In the genomic region with DNA sequence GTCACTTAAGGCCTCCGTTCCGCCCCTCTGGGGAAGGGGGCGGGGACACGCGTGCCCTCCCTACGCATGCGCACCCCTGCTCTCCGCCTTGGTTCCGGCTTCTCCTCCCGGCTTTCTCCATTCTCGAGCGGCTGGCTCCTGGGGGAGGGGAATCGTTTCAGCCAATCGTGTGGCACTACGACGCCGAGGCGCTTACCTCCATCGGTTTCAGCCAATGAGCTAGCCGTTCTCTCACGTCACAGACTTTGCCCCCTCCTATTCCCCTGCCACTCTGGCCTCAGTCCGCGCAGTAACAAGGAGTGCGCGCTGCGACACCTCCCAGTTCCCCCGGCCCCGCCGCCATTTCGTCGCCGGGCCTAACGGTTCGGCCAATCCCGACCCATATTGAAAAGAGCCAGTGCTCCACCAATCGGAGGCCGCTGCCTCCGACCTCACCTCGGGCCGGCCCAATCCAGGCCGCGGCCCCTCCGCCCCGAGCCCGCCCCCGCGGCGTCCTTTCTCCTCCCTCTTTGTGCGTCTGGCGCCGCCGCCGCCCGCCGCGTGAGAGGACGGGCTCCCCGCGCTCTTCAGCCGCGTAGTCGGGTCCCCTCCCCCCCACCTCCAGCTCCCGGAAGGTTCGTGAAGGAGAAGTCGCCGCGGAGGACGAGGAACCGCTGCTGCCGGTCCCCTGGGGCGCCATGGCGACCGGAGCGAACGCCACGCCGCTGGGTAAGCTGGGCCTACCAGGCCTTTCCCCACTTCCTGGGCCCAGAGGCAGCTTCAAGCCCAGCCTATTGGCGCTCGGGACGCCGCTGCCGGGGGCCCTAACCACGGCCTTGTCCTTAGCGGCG, we compare ENCODE assay signal across 8 mouse cellular contexts. TPM values are rescaled to one million over a fixed set of nuclear protein-coding genes. Genes with fewer than 3 reads are reported as not detected.
DNase-seq lines count a peak whose midpoint lies in the region; ATAC-seq and TF ChIP-seq lines count a peak whose summit lies in the region.

A gene (plus strand): TSS at position 280 of the 830 bp plus-strand sequence.

- WGBS in embryonic facial prominence, embryonic 13.5 days, result under 1% methylated on average over 85 of the region's 85 CpGs
- 2% methylated on average over 85 of the region's 85 CpGs for WGBS in kidney, adult 2 months
- WGBS in limb, embryonic 12.5 days, result 1% methylated on average over 85 of the region's 85 CpGs
- under 1% methylated on average over 72 of the region's 85 CpGs for WGBS in midbrain, embryonic 16.5 days

- peak within 1 kb of the TSS; percentile 98 for H3K4me3 ChIP-seq in embryonic facial prominence, embryonic 13.5 days
- H3K4me3 ChIP-seq in kidney, adult 2 months (ENCODE audit: insufficient read depth, low read depth, low read length), result peak within 1 kb of the TSS; percentile 97
- peak within 1 kb of the TSS; percentile 98 for H3K4me3 ChIP-seq in limb, embryonic 12.5 days (replicated peaks)
- peak within 1 kb of the TSS; percentile 100 for H3K4me3 ChIP-seq in midbrain, embryonic 16.5 days (ENCODE audit: low read depth, low read length)

- H3K4me2 ChIP-seq in embryonic facial prominence, embryonic 13.5 days, result peak within 1 kb of the TSS; percentile 81
- peak within 1 kb of the TSS; percentile 92 for H3K4me2 ChIP-seq in limb, embryonic 12.5 days
- H3K4me2 ChIP-seq in midbrain, embryonic 16.5 days (ENCODE audit: low read length), result peak within 1 kb of the TSS; percentile 87

- peaks cover 24% of the 10 kb centered on the region for H3K4me1 ChIP-seq in embryonic facial prominence, embryonic 13.5 days
- peaks cover 4% of the 10 kb centered on the region; the same call in 1 of the 2 replicates for H3K4me1 ChIP-seq in kidney, adult 2 months (ENCODE audit: control insufficient read depth, insufficient read depth, low read length)
- peaks cover 28% of the 10 kb centered on the region for H3K4me1 ChIP-seq in limb, embryonic 12.5 days (replicated peaks)
- H3K4me1 ChIP-seq in midbrain, embryonic 16.5 days (ENCODE audit: control insufficient read depth, insufficient read depth, low read length), result peaks cover 27% of the 10 kb centered on the region

- H3K9me3 ChIP-seq in embryonic facial prominence, embryonic 13.5 days, result no peaks in the 10 kb centered on the region
- H3K9me3 ChIP-seq in limb, embryonic 12.5 days, result no peaks in the 10 kb centered on the region
- H3K9me3 ChIP-seq in midbrain, embryonic 16.5 days (replicated peaks; ENCODE audit: control insufficient read depth, low read length, poor library complexity, severe bottlenecking), result no peaks in the 10 kb centered on the region

- H3K27ac ChIP-seq in embryonic facial prominence, embryonic 13.5 days, result peak within 1 kb of the TSS; percentile 98
- H3K27ac ChIP-seq in kidney, adult 2 months (ENCODE audit: insufficient read depth, low read depth, low read length), result peak within 1 kb of the TSS; percentile 98
- H3K27ac ChIP-seq in limb, embryonic 12.5 days, result peak within 1 kb of the TSS; percentile 99
- H3K27ac ChIP-seq in midbrain, embryonic 16.5 days (ENCODE audit: low read length), result peak within 1 kb of the TSS; percentile 99

- no peak for TF ChIP-seq CTCF in kidney, adult 2 months (conservative IDR thresholded peaks at IDR 0.05; ENCODE audit: insufficient read depth, insufficient read length, low read depth, low read length)

- H3K27me3 ChIP-seq in embryonic facial prominence, embryonic 13.5 days, result no peaks in the 10 kb centered on the region
- no peaks in the 10 kb centered on the region for H3K27me3 ChIP-seq in kidney, adult 2 months (replicated peaks; ENCODE audit: control insufficient read depth, insufficient read depth, low read length)
- no peaks in the 10 kb centered on the region for H3K27me3 ChIP-seq in limb, embryonic 12.5 days
- H3K27me3 ChIP-seq in midbrain, embryonic 16.5 days (ENCODE audit: control insufficient read depth, insufficient read depth, low read depth, low read length), result no peaks in the 10 kb centered on the region

- peak; percentile 65 for TF ChIP-seq POLR2A in kidney, adult 2 months (IDR thresholded peaks at IDR 0.05; ENCODE audit: low read depth, low read length)

- peak; percentile 100 for DNase-seq in 3134 (ENCODE audit: extremely low read depth, insufficient read length, low spot score)
- peak; percentile 100 for DNase-seq in adrenal gland, postnatal 36 days
- peak; percentile 99 to 100 for DNase-seq in heart, adult 18-20 months
- peak; percentile 100 for DNase-seq in kidney, adult 2 months
- peak; percentile 98 to 99 for DNase-seq in spleen, postnatal 10 days (ENCODE audit: low spot score in 2 of 2)

- ATAC-seq in embryonic facial prominence, embryonic 13.5 days (ENCODE audit: insufficient number of reproducible peaks, insufficient read depth, low FRiP score, low TSS enrichment, low read depth), result peak; percentile 99
- peak; percentile 99 for ATAC-seq in limb, embryonic 12.5 days (ENCODE audit: insufficient number of reproducible peaks, insufficient read depth, low FRiP score, low TSS enrichment, low read depth)
- ATAC-seq in midbrain, embryonic 16.5 days, result peak; percentile 99

- H3K9ac ChIP-seq in embryonic facial prominence, embryonic 13.5 days, result peak within 1 kb of the TSS; percentile 99
- peak within 1 kb of the TSS; percentile 99 for H3K9ac ChIP-seq in limb, embryonic 12.5 days (replicated peaks)
- peak within 1 kb of the TSS; percentile 99 for H3K9ac ChIP-seq in midbrain, embryonic 16.5 days (ENCODE audit: low read depth, low read length)

- H3K36me3 ChIP-seq in embryonic facial prominence, embryonic 13.5 days, result peaks cover 42% of the 10 kb centered on the region
- H3K36me3 ChIP-seq in kidney, adult 2 months (ENCODE audit: control insufficient read depth, insufficient read depth, low read length), result peaks cover 16% of the 10 kb centered on the region
- peaks cover 52% of the 10 kb centered on the region for H3K36me3 ChIP-seq in limb, embryonic 12.5 days
- peaks cover 19% of the 10 kb centered on the region for H3K36me3 ChIP-seq in midbrain, embryonic 16.5 days (ENCODE audit: control insufficient read depth, insufficient read depth, low read length)

RNA-seq across cellular contexts. Expression of the gene that starts here (rescaled TPM):
- total RNA-seq in adrenal gland, postnatal 36 days (2021), result 100 to 1,000 TPM; 169 to 224 TPM
- 137 and 151 TPM in 2 replicates for polyA plus RNA-seq in embryonic facial prominence, embryonic 13.5 days (2015; fragmentation: Nextera tagmentation; extraction: Ambion mirVana)
- 10 to 100 TPM; 66.5 to 94.7 TPM for total RNA-seq in heart, adult 18-20 months (2021)
- 71.3 and 76.3 TPM in 2 replicates for polyA plus RNA-seq in kidney, adult 2 months (2012; rRNA removed)
- 164 and 171 TPM in 2 replicates for polyA plus RNA-seq in limb, embryonic 12.5 days (2016; fragmentation: Nextera tagmentation; extraction: Ambion mirVana)
- 95.9 and 99.5 TPM in 2 replicates for polyA plus RNA-seq in midbrain, embryonic 16.5 days (2015; fragmentation: Nextera tagmentation; extraction: Ambion mirVana)

Comparison
In these comparisons a context has a peak if more than half of its experiments do, and no peak if none do; other contexts are left out.
1. Peak in every context shown above with its lines: DNase-seq, ATAC-seq, H3K4me3 ChIP-seq and H3K27ac ChIP-seq.